In genomic region chr10:49149714-49150113, GRCm38 (mm10) we compare ENCODE assay signal across 20 mouse cellular contexts.
DNase-seq lines count a peak whose midpoint lies in the region; ATAC-seq and TF ChIP-seq lines count a peak whose summit lies in the region.
"Had no signal": no experiment of that assay in that cellular context is flagged by ENCODE, and none has a peak within 500 bp of the region (broad histone marks: within the 10 kb centered on the region; RNA-seq: fewer than 3 reads in every experiment).

No protein-coding gene starts in this region.

- no peak for TF ChIP-seq POLR2A in brain, embryonic 14.5 days (IDR thresholded peaks at IDR 0.05; ENCODE audit: borderline replicate concordance, extremely low read depth, insufficient read depth, insufficient read length, poor library complexity, severe bottlenecking)

- peak; percentile 71 for ATAC-seq in hindbrain, embryonic 12.5 days (ENCODE audit: low FRiP score)
- ATAC-seq in hindbrain, embryonic 14.5 days (ENCODE audit: low FRiP score), result no peak
- ATAC-seq: forebrain, postnatal 0 days had no signal

- 61% methylated on average over 4 of the region's 4 CpGs for WGBS in hindbrain, embryonic 12.5 days
- 36% methylated on average over 4 of the region's 4 CpGs for WGBS in hindbrain, embryonic 14.5 days

- TF ChIP-seq CTCF in brain, embryonic 14.5 days (IDR thresholded peaks at IDR 0.05; ENCODE audit: borderline replicate concordance, extremely low read depth, insufficient read depth, insufficient read length), result no peak

- H3K27ac ChIP-seq in hindbrain, embryonic 12.5 days, result no peak overlapping the region
- H3K27ac ChIP-seq in hindbrain, embryonic 14.5 days, result no peak overlapping the region
- H3K27ac ChIP-seq: embryonic facial prominence, embryonic 12.5 days; limb, embryonic 13.5 days; liver, embryonic 13.5 days; stomach, postnatal 0 days had no signal

- H3K4me2 ChIP-seq in hindbrain, embryonic 12.5 days (replicated peaks), result no peak overlapping the region
- H3K4me2 ChIP-seq in hindbrain, embryonic 14.5 days (replicated peaks), result no peak overlapping the region
- H3K4me2 ChIP-seq: embryonic facial prominence, embryonic 12.5 days; heart, embryonic 11.5 days; limb, embryonic 13.5 days; liver, embryonic 13.5 days; lung, embryonic 14.5 days had no signal

- no peak overlapping the region for H3K9ac ChIP-seq in hindbrain, embryonic 12.5 days
- no peak overlapping the region for H3K9ac ChIP-seq in hindbrain, embryonic 14.5 days
- H3K9ac ChIP-seq: embryonic facial prominence, embryonic 12.5 days; forebrain, postnatal 0 days; limb, embryonic 13.5 days; liver, embryonic 13.5 days; lung, embryonic 14.5 days had no signal

- no peaks in the 10 kb centered on the region for H3K9me3 ChIP-seq in hindbrain, embryonic 12.5 days (replicated peaks)
- H3K9me3 ChIP-seq in hindbrain, embryonic 14.5 days (ENCODE audit: control insufficient read depth, low read length), result no peaks in the 10 kb centered on the region
- H3K9me3 ChIP-seq: embryonic facial prominence, embryonic 12.5 days; limb, embryonic 13.5 days; liver, embryonic 13.5 days had no signal

- H3K4me1 ChIP-seq in hindbrain, embryonic 12.5 days, result no peaks in the 10 kb centered on the region
- H3K4me1 ChIP-seq in hindbrain, embryonic 14.5 days (replicated peaks; ENCODE audit: control insufficient read depth, insufficient read depth, low read length), result no peaks in the 10 kb centered on the region
- H3K4me1 ChIP-seq: embryonic facial prominence, embryonic 12.5 days; limb, embryonic 13.5 days; liver, embryonic 13.5 days had no signal

- H3K36me3 ChIP-seq in hindbrain, embryonic 12.5 days, result no peaks in the 10 kb centered on the region
- H3K36me3 ChIP-seq in hindbrain, embryonic 14.5 days (replicated peaks; ENCODE audit: control insufficient read depth, insufficient read depth), result no peaks in the 10 kb centered on the region
- H3K36me3 ChIP-seq: embryonic facial prominence, embryonic 12.5 days; limb, embryonic 13.5 days; liver, embryonic 13.5 days had no signal

- no peaks in the 10 kb centered on the region for H3K27me3 ChIP-seq in hindbrain, embryonic 12.5 days
- no peaks in the 10 kb centered on the region for H3K27me3 ChIP-seq in hindbrain, embryonic 14.5 days (ENCODE audit: control insufficient read depth, insufficient read depth, low read length)
- H3K27me3 ChIP-seq: embryonic facial prominence, embryonic 12.5 days; limb, embryonic 13.5 days; liver, embryonic 13.5 days had no signal

- no peak overlapping the region for H3K4me3 ChIP-seq in hindbrain, embryonic 12.5 days
- H3K4me3 ChIP-seq in hindbrain, embryonic 14.5 days (replicated peaks; ENCODE audit: low read length), result no peak overlapping the region
- H3K4me3 ChIP-seq: embryonic facial prominence, embryonic 12.5 days; erythroblast, embryonic 14.5 days; limb, embryonic 13.5 days; liver, embryonic 13.5 days had no signal

- DNase-seq in hindbrain, embryonic 14.5 days (ENCODE audit: low spot score), result no peak
- DNase-seq in brain, embryonic 14.5 days (ENCODE audit: low read depth), result peak; percentile 33
- peak; percentile 43 to 66 for DNase-seq in cerebellum, adult 18-20 months
- DNase-seq in cerebellum, postnatal 36 days, result peak; percentile 7 to 34
- DNase-seq in heart, adult 11 months, result no peak
- no peak for DNase-seq in testis, postnatal 10 days (ENCODE audit: low spot score)
- DNase-seq: adrenal gland, adult 8-10 months; forebrain, postnatal 0 days; heart, postnatal 10 days; kidney, adult 11 months; liver, embryonic 13.5 days; lung, embryonic 14.5 days; lung, postnatal 36 days; right cerebral cortex, postnatal 4 days had no signal

Comparison
In these comparisons a context has a peak if more than half of its experiments do, and no peak if none do; other contexts are left out.
1. DNase-seq: peak in brain, embryonic 14.5 days (single experiment), cerebellum, adult 18-20 months (2 of 2) and cerebellum, postnatal 36 days (2 of 2); none in hindbrain, embryonic 14.5 days (single experiment), heart, adult 11 months (single experiment) and testis, postnatal 10 days (single experiment).